Mouse (Mus musculus) retina, adult 2 months (tissue): ENCODE results near the gene 1110059E24Rik.
"Not testable (repeated sequence)": the region's sequence is repeated elsewhere in the genome, so short reads cannot be mapped to it uniquely, and the experiment has no call there.

Source experiments
- DNase-seq: peaks from one replicate; pipeline ENCODE4 v3.0.0-alpha.2; 2012; ENCODE audit warnings: low read depth, low spot score

Gene 1110059E24Rik

DNA sequence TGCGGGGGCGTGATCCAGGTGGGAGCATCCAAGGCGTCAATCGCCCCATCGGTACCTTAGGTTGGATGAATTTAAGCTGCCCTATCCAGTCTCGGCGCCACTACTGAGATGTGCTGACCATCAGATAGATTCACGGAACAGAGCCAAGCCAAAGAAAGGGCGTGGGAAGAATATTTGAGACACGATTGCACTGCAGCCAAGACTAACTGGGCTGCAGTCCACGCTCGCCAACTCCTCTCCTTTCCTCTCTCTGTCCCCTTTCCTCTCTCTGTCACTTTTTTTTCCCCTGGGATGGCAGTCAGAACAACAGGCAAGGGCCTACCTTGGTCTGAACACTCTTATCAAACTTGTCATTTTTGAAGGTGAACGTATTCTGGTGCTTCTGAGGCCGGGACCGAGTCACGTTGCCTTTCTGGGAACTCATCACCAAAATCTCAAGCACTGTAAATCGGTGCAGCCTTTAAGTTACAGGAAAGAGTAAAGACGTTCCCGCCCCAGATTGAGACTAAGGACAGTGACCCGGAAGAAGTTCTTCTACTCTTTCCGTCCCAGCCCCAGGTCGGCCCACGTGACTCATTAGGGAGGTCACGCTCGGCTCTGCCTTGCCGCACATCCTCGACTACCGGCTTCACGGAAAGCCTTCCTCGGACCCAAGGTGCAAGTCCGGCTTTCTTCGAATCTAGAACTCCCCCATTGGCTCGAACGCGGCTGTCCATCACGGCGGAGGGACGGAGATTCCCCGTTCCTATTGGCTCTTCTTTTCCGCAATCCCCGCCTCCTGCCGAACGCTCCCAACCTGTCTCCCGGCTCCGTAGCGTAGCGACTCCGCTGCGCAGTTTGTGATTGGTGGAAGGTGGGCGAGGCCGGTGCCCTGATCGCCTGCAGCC, at the start of gene 1110059E24Rik:
Gene 1110059E24Rik, minus strand, starts transcription at position 692 of the 887 bp plus-strand sequence.
- DNase-seq, result peak; percentile 95

DNA sequence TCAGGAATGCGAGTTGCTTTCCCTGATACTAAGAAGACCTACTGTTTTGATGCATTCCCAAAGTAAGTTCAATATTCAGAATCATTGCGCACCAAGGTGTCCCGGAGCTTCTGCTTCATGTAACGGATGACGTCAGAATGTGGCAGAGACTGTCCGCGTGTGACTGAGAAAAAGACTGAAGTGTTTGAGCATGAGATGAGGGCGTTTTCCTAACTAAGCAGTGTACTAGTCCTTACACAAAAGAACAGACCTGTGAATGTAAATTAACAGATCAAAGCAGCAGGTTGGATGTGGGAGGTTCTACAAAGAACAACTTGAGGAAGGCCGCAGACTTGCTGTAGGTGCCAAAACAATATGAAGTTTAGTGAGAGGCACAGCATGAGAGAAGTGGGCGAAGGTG, 28.2 kb upstream of the 1110059E24Rik start:
- no peak for DNase-seq

DNA sequence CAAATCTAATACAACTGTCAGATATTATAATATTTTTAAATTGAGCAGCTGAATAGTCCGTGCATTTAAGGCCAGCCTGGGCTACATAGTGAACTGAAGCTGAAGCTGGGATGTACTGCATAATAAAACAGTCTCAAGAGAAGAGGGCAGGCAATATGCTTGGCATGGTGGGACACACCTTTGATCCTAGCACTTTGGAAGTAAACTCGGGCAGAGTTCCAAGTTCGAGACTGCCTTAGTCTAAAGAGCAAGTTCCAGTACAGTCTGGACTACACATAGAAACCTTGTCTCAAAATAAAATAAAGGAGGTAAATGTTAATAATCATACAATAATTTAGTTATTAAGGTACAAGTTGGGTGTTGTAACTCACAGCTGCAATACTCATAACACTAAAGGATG, 27.3 kb upstream of the 1110059E24Rik start:
- DNase-seq, result no peak

DNA sequence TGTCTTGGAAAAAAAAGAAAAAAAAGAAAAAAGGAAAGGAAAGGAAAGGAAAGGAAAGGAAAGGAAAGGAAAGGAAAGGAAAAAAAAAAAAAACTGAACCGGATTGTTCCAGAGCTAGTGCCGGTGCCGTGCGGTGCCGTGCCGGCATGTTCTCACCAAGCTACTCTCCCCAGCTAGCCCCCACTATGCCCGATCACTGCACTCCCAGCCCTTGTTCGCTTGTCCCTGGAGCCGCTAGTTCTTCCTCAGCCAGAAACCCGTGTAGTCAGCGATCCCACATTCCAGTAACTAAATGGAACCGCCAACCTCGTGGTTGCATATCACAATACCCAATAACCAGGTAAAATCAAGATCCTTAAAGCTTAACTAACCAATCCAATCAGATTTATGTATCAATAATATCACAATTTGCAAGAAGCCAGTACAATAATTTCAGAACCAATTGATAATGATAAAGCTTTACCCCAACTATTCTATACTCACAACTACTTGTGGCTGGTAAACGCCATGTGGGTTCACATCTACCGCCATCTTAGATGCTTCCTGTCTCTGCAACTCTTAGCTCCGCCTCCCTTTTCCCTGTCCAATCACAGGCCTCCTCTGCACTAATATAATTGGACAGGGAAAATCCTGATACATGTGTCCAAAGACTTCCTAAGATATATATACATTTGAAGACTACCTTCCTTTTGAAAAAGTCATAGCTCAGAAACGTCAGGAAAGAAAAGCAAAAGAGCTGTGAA, 21.7 kb upstream of the 1110059E24Rik start:
- no peak for DNase-seq

DNA sequence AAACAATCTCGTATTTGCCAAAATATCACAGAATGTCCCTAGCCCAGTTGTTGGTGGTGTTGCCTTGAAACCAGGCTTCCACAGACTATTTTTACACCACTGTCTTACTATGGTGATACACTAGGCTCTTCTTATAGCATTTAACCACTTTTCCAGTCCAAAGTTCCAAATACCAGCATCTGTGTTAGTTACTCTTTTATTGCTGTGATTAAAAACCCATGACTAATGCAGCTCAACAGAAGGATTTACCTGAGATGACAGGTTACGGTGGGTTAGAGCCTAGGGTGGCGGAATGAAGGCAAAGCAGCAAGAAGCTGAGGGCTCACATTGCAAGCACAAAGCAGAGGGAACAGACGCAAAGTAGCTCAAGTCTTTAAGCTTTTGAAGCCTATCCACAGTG, 16.9 kb upstream of the 1110059E24Rik start:
- no peak for DNase-seq

DNA sequence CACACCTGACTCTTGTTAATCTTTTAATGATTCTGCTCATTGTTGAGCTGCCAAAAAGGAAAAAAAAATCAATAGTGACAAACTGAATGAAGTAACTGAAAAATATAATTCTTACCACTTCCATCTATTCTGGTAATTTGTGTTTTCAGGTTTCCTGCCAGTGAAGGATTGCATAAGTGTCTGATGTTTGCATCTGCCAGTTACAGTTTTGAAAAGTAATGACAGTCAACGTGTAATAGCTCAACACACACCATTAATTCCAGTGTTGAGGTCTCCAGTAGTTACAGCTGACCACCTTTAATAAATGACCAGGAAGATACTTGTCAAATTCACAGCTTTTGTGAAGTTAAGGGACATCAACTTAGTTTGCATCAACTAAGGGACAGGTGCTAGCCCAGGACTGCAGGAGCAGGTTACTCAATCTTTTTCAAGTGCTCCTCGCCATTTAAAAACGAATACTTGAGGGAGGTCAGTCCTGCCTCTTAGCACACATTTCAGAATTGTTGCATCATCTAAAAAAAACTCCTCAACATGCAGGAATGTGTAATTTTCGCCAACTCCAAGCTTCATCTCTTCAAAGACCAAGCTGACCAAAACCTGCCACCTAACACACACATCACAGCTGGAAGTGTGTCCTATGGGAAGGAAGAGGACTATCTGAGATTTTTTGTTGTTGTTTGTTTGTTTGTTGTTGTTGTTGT, 11.1 kb upstream of the 1110059E24Rik start:
- no peak for DNase-seq

DNA sequence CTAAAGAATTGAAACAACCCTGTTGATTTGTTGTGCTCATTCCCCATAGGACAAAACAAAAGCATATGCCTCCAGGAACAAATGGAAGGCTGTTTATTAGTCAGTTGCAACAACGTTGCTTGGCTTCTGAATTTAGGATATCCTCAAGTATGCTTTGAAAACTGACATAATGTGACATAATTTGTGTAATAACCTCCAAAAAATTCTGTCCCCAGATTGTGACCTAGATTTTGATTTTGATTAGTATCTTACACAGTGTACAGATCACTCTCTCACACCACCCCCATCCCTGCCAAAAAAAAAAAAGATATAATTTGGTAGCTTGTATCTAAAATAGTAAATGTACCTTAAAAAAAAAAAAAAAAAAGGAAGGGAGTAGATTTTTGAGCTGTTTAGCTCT, 8.0 kb upstream of the 1110059E24Rik start:
- no peak for DNase-seq

DNA sequence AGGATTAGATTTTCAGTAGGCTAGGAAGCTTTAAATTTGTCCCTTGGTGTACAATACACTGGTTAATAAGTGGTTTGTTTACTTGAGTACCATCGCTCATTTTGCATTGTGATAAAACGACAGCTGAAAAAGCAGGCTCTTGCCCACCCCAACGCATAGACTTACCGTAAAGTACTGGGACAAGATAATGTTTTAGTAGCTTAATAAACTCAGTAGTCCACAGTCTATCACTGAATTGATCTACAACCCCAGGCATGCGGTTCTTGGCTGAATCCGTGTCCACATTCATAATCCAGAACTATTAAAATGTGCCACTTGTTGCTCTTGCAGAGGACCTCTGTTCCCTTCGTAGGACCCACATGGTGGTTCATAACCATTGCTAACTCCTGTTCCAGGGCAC, 2.0 kb upstream of the 1110059E24Rik start:
- no peak for DNase-seq

DNA sequence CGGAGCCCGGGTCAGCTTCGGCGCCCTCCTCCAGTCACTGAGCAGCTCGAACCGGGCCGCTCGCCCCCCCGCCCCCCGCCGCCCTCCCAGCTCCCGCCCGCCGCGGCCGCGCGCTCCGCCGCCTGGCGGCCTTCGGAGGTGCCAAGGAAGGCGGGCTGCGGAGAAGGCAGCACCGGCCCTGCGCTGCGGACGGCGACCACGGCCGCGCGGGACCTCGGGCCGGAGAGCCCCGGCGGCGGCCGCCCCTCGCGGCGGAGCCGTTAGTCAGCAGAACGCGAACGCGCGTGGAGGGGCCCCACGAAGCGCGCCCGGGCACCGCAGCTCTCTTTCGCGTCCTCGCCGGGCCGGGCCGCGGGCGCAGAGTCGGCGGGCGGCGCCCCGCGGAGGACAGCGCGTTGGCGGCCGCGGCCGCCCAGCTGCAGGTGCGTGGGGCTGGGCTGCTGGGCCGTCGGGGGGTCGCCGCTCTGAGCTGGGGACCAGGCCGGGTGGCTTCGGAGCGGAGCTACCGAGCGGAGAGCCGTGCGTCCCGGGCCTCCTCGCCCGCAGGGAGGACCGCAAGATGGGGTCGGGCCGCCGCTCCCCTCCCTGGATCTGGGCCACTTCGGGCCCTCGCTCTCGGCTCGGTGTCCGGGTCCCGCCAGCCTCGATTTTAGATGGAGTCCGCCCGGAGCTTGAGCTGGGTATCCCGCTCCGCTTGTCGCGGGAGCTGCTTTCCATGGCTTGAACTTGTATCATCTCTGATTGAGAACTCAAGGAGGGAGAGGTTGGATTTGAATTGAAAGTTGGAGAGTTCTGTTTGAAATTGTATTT, 601 bp upstream of the 1110059E24Rik start, which contains the start of gene Abhd17b:
Gene Abhd17b, plus strand, starts transcription at position 14 of the 810 bp plus-strand sequence.
- no peak for DNase-seq

DNA sequence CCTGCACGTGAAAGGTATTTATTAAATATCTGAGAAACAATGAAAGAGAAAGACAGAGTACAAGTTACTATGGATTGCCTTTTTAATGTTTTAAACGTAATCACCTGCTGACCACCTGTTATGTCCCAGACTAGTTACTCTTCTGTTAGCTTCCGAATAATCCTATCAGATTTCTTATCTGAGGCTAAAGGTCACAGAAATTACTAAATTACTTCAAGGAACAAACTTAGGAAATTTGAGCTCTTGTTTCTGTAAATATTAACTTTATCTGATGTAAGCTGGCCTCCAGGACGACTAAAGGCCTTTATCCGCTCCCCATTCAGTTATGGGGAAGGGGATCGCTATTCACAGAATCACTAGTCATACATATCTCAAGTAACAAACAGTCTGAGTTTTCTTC, 1.1 kb downstream of the 1110059E24Rik start:
- no peak for DNase-seq

DNA sequence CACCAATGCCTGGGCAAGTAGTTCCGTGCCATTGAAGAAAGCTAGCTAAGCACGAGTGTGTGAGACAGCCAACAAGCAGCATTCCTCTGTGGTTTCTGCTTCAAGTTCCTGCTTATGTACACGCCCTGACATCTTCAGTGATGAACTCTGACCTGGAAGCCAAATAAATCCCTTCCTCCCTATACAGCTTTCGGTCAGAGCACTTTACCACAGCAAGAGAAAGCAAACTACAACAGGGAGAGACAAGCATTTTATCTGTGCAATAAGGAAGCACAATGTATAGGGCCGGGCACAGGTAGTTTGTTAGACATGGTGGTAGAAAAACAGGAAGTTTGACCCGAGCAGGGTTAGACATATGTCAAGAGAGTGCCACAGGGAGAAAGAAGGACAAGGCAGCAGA, 6.6 kb downstream of the 1110059E24Rik start:
- DNase-seq, result no peak

DNA sequence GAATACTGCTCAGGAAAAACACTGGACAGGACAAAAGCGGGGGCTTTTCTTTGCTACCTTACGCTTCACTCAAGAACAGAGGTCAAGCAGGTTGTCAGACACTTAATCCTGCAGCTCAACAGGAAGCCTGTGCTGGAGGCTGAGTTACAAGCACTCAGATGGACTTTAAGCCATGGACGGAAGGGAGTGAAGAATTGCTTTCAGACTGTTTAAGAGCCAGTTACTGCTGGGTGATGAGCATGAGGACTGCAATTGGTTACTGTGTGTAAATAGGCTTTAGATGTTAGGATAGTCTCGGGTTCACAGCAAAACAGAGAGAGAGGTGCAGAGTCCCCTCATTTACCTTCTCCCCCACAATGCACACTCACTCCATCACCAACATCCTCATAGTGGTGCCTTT, 7.5 kb downstream of the 1110059E24Rik start:
- no peak for DNase-seq

DNA sequence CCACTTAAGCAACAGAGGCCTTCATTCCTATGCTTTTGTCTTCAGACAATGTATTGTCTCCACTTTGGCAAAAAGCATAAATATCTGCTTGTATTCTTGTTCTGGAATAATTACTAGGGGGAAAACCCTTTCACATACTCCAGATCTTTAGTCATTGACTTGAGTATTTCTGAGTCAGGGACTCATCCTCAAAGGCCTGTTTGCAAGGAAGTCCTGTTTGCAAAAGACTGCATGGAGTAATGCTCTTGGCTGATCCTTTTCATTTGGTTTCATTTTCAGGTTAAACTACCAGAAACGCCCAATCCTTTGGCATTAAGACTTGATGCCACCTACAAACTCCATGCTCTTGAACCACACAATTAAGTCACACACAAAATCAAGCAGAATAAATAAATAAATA, 8.8 kb downstream of the 1110059E24Rik start:
- DNase-seq, result no peak

DNA sequence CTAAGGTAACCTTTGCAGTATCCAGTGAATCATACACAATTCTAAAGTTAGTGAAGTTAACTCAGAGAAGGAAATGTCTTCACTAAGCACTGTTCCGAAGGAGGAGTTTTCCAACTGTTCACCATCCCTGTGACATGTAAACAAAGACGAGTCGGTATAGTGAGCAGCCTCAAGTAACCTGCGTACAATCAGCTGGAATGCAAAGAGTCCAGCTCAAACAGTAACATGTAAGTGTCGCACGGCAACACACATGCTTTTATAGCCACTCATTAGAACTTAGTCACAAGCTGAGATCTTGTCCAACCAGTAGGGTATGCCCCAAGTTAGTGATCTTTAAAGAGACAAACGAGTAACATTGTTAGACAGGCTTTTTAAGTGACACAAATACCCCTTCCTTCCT, 15.1 kb downstream of the 1110059E24Rik start:
- DNase-seq, result no peak

DNA sequence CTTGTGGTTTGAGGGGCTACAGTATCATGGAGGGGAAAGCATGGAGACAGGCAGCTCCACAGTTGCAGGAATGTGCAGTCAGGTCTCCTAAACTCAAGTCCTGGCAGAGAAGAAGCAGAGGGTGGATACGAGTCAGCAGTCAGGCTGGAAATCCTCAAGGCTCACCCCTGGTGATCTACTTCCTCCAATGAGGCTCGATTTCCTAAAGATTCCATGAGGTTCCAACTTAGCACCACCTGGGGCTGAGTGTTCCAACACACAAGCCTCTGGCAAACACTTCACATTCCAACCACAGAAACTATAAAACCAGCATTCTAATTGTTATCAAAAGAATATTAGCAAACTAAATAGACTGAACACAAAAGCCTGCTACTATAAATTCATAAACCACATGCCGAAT, 15.9 kb downstream of the 1110059E24Rik start:
- no peak for DNase-seq

DNA sequence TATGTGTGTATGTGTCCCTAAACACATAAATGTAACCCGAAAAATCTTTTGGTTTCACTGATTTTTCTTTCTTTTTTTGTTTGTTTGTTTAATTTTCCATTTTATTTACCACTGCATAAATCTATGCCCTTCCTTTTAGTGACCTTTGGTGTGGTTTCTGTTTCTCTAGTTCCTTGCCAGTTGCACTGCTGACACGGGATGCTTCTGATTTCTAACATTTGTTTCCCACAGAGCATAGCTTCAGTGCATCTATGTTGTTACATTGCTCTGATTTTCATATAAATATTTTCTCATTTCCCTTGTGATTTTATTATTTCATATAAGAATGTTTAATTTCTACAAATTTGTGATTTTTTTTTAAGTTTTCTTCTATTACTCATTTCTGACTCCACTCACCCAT, 17.4 kb downstream of the 1110059E24Rik start:
- DNase-seq, result no peak

DNA sequence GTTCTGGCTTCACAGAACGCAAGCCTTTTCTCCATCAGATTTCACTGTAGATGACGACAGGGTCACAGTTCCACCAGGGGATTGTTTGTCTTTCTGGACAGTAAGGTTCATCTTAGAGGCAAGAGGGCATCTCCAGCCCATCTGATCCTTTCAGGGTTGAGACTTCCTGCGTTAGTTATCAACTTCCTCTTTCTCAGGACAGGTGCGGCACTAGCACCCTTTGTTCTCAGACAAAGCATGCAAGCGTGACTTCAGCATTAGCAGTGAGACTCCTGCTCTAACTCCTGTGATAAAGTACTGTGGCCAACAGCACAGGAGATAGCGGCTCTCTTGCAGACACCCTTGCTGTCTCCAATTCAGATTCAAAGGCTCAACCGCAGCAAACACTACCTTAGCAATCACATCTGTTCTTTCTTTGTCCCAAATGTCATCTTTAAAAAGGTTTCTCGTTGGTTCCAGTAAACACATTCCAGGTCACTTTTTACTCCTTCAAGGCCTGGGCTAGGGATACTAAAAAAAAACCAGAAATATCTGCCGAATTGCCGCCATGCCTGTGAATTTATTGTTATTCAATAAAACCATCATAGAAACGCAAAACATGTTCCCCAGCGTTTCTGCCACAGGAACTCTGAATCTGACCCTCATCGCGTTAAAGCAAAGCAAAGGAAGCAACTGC, 22.0 kb downstream of the 1110059E24Rik start:
- DNase-seq, result no peak

DNA sequence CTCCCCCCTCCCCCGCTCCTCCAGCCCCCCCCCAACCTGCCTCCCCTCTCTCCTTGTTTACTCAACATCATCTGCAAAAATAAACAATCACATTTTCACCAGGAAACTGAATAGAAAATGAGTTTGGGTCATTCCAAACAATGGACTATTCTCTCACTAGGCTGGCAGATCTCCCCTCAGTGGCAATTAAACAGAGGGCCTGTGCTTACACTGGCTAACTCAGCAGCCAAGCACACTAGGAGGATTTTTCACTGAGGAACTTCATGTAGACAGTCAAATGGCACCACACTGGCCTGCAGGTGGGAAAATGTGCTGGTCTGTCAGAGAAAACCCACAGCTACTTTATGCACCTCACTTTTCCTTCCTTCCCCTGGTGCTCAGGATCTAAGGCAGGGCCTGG, 23.3 kb downstream of the 1110059E24Rik start:
- DNase-seq, result no peak

DNA sequence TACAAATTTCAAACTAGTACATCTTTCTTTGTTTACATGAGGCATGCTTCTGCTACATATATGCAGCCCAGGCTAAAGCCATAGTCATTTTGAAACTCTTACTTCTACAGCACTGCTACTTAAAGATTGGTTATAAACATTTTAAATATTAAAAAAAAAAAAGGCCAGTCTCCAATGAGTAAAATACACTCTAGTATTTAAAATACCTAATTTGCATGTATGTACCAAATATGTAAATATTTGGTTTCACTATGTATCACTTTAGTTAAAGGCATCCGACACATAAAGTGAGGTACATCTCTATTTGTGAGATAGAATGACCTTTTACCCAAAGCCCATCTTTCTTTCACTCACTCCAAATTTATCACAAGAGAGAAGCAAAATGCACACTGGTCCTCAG, 23.7 kb downstream of the 1110059E24Rik start:
- no peak for DNase-seq

DNA sequence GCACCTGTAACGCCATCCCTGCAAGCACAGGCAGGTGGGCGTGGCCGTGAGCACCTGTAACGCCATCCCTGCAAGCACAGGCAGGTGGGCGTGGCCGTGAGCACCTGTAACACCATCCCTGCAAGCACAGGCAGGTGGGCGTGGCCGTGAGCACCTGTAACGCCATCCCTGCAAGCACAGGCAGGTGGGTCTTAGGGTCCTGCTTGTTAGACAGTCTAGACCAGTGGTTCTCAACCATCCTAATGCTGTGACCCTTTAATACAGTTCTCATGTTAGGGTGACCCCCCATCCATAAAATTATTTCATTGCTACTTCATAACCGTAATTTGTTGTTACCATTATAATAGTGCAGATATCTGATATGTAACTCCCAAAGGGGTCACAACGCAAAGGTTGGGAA, 24.3 kb downstream of the 1110059E24Rik start:
- not testable (repeated sequence) for DNase-seq
